Mouse (Mus musculus): Measurements from ENCODE around the gene Tada3. TPM values are rescaled to one million over a fixed set of nuclear protein-coding genes. Genes with fewer than 3 reads are reported as not detected.
"Not testable (repeated sequence)": the region's sequence is repeated elsewhere in the genome, so short reads cannot be mapped to it uniquely, and the experiment has no call there.

Gene Tada3
- polyA plus RNA-seq, 1 experiment from 2014 or later, result 52.6 TPM

GRCm38 (mm10) chr6:113341574-113341973, 36.1 kb downstream of the Tada3 start:
- Histone ChIP-seq H3K4me2 (ENCODE audit: low read depth, low read length) (peak overlapping the region; percentile 85; the same call in 1 of the 2 replicates), H3K4me3 (ENCODE audit: low read length) (no peak overlapping the region), H3K9ac (ENCODE audit: low read length) (peak overlapping the region; percentile 46), H3K27me3 (ENCODE audit: control insufficient read depth, insufficient read depth, low read depth, low read length) (no peaks in the 10 kb centered on the region), H3K27ac (ENCODE audit: low read length) (peak overlapping the region; percentile 32; the same call in 1 of the 2 replicates), H3K36me3 (ENCODE audit: control insufficient read depth, insufficient read depth, low read length) (peaks cover 8% of the 10 kb centered on the region; the same call in 1 of the 2 replicates), H3K9me3 (ENCODE audit: control insufficient read depth, low read length) (no peaks in the 10 kb centered on the region), H3K4me1 (replicated peaks; ENCODE audit: control insufficient read depth, insufficient read depth, low read length) (peaks cover 33% of the 10 kb centered on the region)
- ATAC-seq (ENCODE audit: low read depth), result no peak
- WGBS, result 79% methylated on average over 6 of the region's 6 CpGs

- Histone ChIP-seq H3K4me2 (ENCODE audit: low read depth, low read length) (no peak overlapping the region), H3K4me1 (replicated peaks; ENCODE audit: control insufficient read depth, insufficient read depth, low read length) (peaks cover 23% of the 10 kb centered on the region), H3K27ac (ENCODE audit: low read length) (no peak overlapping the region), H3K4me3 (ENCODE audit: low read length) (no peak overlapping the region), H3K9ac (ENCODE audit: low read length) (no peak overlapping the region), H3K36me3 (ENCODE audit: control insufficient read depth, insufficient read depth, low read length) (peaks cover 33% of the 10 kb centered on the region), H3K27me3 (ENCODE audit: control insufficient read depth, insufficient read depth, low read depth, low read length) (no peaks in the 10 kb centered on the region), H3K9me3 (ENCODE audit: control insufficient read depth, low read length) (no peaks in the 10 kb centered on the region)
- no peak for ATAC-seq (ENCODE audit: low read depth)
- WGBS, result 42% methylated on average over 8 of the region's 8 CpGs
Measured at GRCm38 (mm10) chr6:113336852-113337620, 40.6 kb downstream of the Tada3 start.

DNA sequence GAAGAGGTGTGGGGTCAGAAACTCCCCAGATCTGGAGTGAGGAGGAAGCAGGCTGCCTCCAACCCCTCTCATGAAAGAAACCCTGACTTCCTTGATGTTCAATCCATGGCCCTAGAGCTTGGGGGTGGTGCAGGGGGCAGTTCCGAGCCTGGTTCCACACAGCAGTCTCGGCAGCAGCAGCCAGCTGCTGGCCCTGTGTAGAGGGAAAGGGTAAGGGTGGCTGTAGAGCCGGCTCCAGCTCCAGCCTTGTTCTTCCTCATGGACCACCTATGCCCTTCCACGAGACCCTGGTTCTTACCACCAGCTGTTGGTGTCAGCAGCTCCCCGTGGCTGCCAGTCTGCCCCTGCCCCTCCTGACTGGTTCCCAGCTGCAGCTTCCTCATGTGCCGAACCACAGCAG, 43.5 kb downstream of the Tada3 start:
- no peaks in the 10 kb centered on the region for H3K27me3 ChIP-seq (ENCODE audit: control insufficient read depth, insufficient read depth, low read depth, low read length)
- no peak for ATAC-seq (ENCODE audit: low read depth)
- no peak overlapping the region for H3K9ac ChIP-seq (ENCODE audit: low read length)
- peaks cover 37% of the 10 kb centered on the region for H3K36me3 ChIP-seq (ENCODE audit: control insufficient read depth, insufficient read depth, low read length)
- 74% methylated on average over 6 of the region's 6 CpGs for WGBS
- H3K9me3 ChIP-seq (ENCODE audit: control insufficient read depth, low read length), result no peaks in the 10 kb centered on the region
- H3K4me3 ChIP-seq (ENCODE audit: low read length), result no peak overlapping the region
- H3K27ac ChIP-seq (ENCODE audit: low read length), result no peak overlapping the region
- H3K4me2 ChIP-seq (ENCODE audit: low read depth, low read length), result no peak overlapping the region
- peaks cover 18% of the 10 kb centered on the region for H3K4me1 ChIP-seq (replicated peaks; ENCODE audit: control insufficient read depth, insufficient read depth, low read length)

DNA sequence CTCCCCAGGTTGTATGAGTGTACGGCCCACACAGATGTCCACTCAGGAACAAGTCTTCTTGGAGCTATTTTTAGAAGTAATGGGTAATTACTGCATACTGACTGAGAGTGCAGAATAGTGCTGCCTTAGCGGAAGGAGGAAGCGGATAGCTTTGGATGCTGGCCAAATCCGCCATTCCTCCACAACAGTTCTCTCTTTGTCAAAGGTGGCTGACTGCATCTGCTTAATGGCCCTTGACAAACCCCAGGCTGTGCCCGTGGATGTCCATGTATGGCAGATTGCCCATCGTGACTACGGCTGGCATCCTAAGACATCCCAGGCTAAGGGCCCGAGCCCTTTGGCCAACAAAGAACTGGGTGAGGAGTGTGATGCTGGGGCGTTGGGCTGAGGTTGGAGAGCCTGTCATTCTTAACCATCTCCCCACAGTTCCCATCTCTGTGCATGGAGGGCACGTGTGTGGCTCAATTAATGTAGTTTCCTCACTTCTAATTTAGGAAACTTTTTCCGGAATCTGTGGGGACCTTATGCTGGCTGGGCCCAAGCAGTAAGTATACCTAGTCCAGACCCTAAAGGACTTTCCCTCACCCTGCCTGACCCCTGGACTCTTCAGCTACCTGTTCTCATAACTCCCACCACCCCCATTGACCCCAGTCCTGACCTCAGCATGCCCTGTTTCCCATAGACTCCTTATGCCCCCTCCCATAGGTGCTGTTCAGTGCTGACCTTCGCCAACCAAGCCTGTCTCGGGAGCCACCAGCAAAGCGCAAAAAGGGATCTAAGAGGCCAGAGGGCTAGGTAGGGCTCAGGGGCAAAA, 44.3 kb downstream of the Tada3 start:
- Histone ChIP-seq H3K4me2 (ENCODE audit: low read depth, low read length) (peak overlapping the region; percentile 16; the same call in 1 of the 2 replicates), H3K27ac (ENCODE audit: low read length) (peak overlapping the region; percentile 85), H3K27me3 (ENCODE audit: control insufficient read depth, insufficient read depth, low read depth, low read length) (no peaks in the 10 kb centered on the region), H3K9me3 (ENCODE audit: control insufficient read depth, low read length) (no peaks in the 10 kb centered on the region), H3K9ac (ENCODE audit: low read length) (peak overlapping the region; percentile 42; the same call in 1 of the 2 replicates), H3K36me3 (ENCODE audit: control insufficient read depth, insufficient read depth, low read length) (peaks cover 35% of the 10 kb centered on the region), H3K4me1 (replicated peaks; ENCODE audit: control insufficient read depth, insufficient read depth, low read length) (peaks cover 18% of the 10 kb centered on the region), H3K4me3 (ENCODE audit: low read length) (no peak overlapping the region)
- peak; percentile 79 for ATAC-seq (ENCODE audit: low read depth)
- WGBS, result 39% methylated on average over 14 of the region's 14 CpGs

- not testable (repeated sequence) for H3K4me2 ChIP-seq (ENCODE audit: low read depth, low read length); H3K9ac ChIP-seq (ENCODE audit: low read length); H3K9me3 ChIP-seq (ENCODE audit: control insufficient read depth, low read length); ATAC-seq (ENCODE audit: low read depth); H3K27me3 ChIP-seq (ENCODE audit: control insufficient read depth, insufficient read depth, low read depth, low read length); H3K4me3 ChIP-seq (ENCODE audit: low read length)
- peaks cover 30% of the 10 kb centered on the region for H3K36me3 ChIP-seq (ENCODE audit: control insufficient read depth, insufficient read depth, low read length)
- 49% methylated on average over 6 of the region's 6 CpGs for WGBS
- H3K27ac ChIP-seq (ENCODE audit: low read length), result peak overlapping the region; percentile 68
- peaks cover 18% of the 10 kb centered on the region for H3K4me1 ChIP-seq (replicated peaks; ENCODE audit: control insufficient read depth, insufficient read depth, low read length)
Measured at GRCm38 (mm10) chr6:113332734-113333133, 44.9 kb downstream of the Tada3 start.

DNA sequence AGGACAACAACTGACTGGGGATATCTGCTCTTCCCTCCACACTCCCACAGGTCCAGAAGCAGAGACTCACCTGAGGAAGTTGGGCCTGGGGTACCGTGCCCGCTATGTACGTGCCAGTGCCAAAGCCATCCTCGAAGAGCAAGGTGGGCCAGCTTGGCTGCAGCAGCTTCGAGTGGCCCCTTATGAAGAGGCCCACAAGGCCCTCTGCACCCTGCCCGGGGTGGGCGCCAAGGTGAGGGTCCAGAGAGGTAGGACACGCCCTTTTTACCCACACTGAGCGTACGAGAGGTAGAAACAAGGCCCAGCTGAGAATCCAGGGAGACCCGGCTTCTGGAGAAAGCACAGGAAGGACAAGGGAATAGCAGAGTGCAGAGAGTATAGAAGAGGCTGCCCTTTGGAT, 46.0 kb downstream of the Tada3 start:
- no peak overlapping the region for H3K27ac ChIP-seq (ENCODE audit: low read length)
- WGBS, result 87% methylated on average over 11 of the region's 11 CpGs
- H3K4me2 ChIP-seq (ENCODE audit: low read depth, low read length), result no peak overlapping the region
- H3K4me3 ChIP-seq (ENCODE audit: low read length), result no peak overlapping the region
- H3K27me3 ChIP-seq (ENCODE audit: control insufficient read depth, insufficient read depth, low read depth, low read length), result no peaks in the 10 kb centered on the region
- peaks cover 29% of the 10 kb centered on the region for H3K36me3 ChIP-seq (ENCODE audit: control insufficient read depth, insufficient read depth, low read length)
- no peak overlapping the region for H3K9ac ChIP-seq (ENCODE audit: low read length)
- peaks cover 12% of the 10 kb centered on the region for H3K4me1 ChIP-seq (replicated peaks; ENCODE audit: control insufficient read depth, insufficient read depth, low read length)
- no peaks in the 10 kb centered on the region for H3K9me3 ChIP-seq (ENCODE audit: control insufficient read depth, low read length)
- no peak for ATAC-seq (ENCODE audit: low read depth)

GRCm38 (mm10) chr6:113330547-113330946, 47.1 kb downstream of the Tada3 start:
- no peaks in the 10 kb centered on the region for H3K9me3 ChIP-seq (ENCODE audit: control insufficient read depth, low read length)
- no peaks in the 10 kb centered on the region for H3K27me3 ChIP-seq (ENCODE audit: control insufficient read depth, insufficient read depth, low read depth, low read length)
- 41% methylated on average over 2 of the region's 2 CpGs for WGBS
- H3K9ac ChIP-seq (ENCODE audit: low read length), result no peak overlapping the region
- no peak overlapping the region for H3K27ac ChIP-seq (ENCODE audit: low read length)
- no peak for ATAC-seq (ENCODE audit: low read depth)
- H3K4me2 ChIP-seq (ENCODE audit: low read depth, low read length), result no peak overlapping the region
- H3K36me3 ChIP-seq (ENCODE audit: control insufficient read depth, insufficient read depth, low read length), result peaks cover 23% of the 10 kb centered on the region
- no peak overlapping the region for H3K4me3 ChIP-seq (ENCODE audit: low read length)
- H3K4me1 ChIP-seq (replicated peaks; ENCODE audit: control insufficient read depth, insufficient read depth, low read length), result peaks cover 13% of the 10 kb centered on the region

DNA sequence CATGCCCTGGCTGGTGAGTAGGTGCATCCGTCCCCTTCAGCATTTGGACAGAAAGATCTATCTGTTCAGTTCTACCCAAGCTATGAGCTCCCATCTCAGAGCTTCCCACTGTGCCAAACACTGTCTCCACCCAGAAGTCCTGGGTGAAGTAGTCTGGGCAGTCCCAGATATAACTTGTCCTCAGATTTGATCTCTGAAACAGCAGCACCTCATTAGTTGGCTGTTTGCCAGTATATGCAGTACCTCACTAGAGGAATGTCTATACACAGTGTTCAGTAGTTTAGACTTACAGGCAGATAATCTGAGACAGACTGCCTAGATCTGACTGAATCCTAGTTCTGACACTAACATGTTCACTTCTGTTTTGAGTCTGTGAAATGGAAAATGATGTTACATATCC, 48.3 kb downstream of the Tada3 start:
- Histone ChIP-seq H3K27me3 (ENCODE audit: control insufficient read depth, insufficient read depth, low read depth, low read length) (no peaks in the 10 kb centered on the region), H3K27ac (ENCODE audit: low read length) (no peak overlapping the region), H3K36me3 (ENCODE audit: control insufficient read depth, insufficient read depth, low read length) (peaks cover 15% of the 10 kb centered on the region), H3K4me2 (ENCODE audit: low read depth, low read length) (no peak overlapping the region), H3K4me1 (replicated peaks; ENCODE audit: control insufficient read depth, insufficient read depth, low read length) (peaks cover 16% of the 10 kb centered on the region), H3K4me3 (ENCODE audit: low read length) (no peak overlapping the region), H3K9me3 (ENCODE audit: control insufficient read depth, low read length) (no peaks in the 10 kb centered on the region), H3K9ac (ENCODE audit: low read length) (no peak overlapping the region)
- WGBS, result 83% methylated on average over 1 of the region's 1 CpGs
- ATAC-seq (ENCODE audit: low read depth), result no peak

Measured in lung, embryonic 16.5 days (tissue).